Mouse (Mus musculus): Measurements from ENCODE around the gene Wfdc5. TPM values are rescaled to one million over a fixed set of nuclear protein-coding genes. Genes with fewer than 3 reads are reported as not detected.

Gene Wfdc5
- polyA plus RNA-seq (2012; rRNA removed; ENCODE audit: low replicate concordance) = 1.0 TPM in 1 of 2 replicates, not detected in the other

GRCm38 (mm10) chr2:164182692-164183255 is at the start of gene Wfdc5:
Gene Wfdc5 (minus strand): TSS chr2:164182742.

DNA sequence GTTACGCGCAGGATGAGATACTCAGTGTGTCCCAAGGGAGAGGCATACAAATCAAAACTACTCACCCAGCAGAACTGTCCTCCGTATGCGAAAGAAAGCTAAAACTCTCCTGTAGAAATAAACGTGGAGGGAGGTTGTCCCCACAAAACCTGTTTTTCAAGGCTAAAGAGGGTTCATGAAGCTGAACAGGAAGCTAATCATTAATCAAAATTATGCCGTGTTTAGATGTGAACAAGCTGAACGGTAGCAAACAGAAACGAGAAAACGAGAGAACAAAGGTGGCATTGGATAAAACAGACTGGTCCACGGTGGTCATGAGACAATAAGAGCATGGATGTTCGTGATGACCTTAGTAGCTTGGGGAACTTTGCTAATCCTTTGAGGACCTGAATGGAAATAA is 39.0 kb upstream of the Wfdc5 start, which contains the start of gene Wfdc15b:
Wfdc15b (minus strand) TSS at position 139 of the 400 bp plus-strand sequence.

DNA sequence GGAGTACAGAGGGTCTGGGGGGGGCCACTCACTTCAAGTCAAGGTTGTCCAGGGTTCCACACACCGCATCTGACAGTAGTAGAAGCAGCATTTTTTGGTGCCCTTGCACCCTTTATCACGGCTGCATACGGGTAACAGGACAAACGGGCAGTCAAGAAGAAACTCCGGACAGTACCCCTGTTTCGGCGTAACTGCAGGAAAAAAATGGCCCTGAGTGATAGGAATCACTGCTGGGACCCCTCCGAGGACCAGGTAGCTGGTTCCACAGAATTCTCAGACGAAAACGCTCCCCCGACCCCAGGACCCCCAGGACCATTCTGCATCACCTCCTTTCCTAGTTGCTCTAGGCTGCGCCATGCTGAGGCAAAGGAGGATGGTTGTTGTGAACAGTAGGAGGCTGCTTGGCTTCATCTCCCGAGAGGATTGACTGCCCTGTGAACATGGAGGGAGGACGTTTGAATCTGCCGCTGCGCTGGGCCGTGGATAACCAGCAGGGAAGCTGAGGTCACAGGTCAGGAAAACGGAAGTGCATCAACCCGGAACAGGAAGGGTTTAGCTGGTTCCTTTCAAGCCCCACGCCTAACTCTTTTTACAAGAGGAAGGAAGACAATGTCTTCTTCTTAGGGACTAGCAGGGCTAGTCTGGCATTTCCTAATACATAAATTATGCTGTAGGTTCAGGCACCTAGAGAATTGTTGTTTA is 17.2 kb upstream of the Wfdc5 start, which contains the start of gene Wfdc15a:
Wfdc15a (minus strand) TSS at position 505 of the 702 bp plus-strand sequence.

DNA sequence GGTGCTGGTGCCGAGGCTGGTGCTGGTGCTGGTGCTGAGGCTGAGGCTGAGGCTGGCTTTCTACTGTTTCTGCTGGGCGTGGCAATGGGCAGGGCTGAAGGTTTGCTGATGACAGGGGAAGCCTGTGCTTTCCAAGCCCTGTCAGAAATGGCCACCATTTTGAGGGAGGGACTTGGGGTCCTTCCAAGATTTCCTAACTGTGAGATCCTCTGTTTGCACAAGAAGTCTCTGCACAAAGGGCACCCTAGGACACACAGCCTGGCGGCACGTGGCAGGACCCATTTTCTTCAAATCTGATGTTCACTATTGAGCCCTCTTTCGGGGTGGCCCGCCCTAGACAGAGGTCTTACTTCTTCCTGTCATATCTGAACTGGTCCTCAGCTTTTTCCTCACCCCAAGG is 8.0 kb upstream of the Wfdc5 start, which contains the start of gene Wfdc12:
Wfdc12 (minus strand) TSS at position 33 of the 400 bp plus-strand sequence.

GRCm38 (mm10) chr2:164170902-164171301 is 11.6 kb downstream of the Wfdc5 start, which contains the start of gene Kcns1:
Gene Kcns1 (minus strand): TSS chr2:164171113.

Other genes starting within 250 kb of the Wfdc5 start
- 54.2 and 98.4 TPM in 2 replicates for gene Ywhab, start 187.8 kb downstream of the Wfdc5 start, polyA plus RNA-seq (2012; rRNA removed; ENCODE audit: low replicate concordance)
- 1.6 and 1.7 TPM in 2 replicates for gene Pabpc1l, start 157.3 kb downstream of the Wfdc5 start, polyA plus RNA-seq (2012; rRNA removed; ENCODE audit: low replicate concordance)
- gene Stk4, start 112.4 kb downstream of the Wfdc5 start, polyA plus RNA-seq (2012; rRNA removed; ENCODE audit: low replicate concordance) = 21.8 and 26.0 TPM in 2 replicates
- gene Tomm34, start 111.6 kb downstream of the Wfdc5 start, polyA plus RNA-seq (2012; rRNA removed; ENCODE audit: low replicate concordance) = 58.9 and 67.9 TPM in 2 replicates
- 0.20 and 0.43 TPM in 2 replicates for gene Kcns1, start 11.6 kb downstream of the Wfdc5 start, polyA plus RNA-seq (2012; rRNA removed; ENCODE audit: low replicate concordance)
- gene Wfdc12, start 7.9 kb upstream of the Wfdc5 start, polyA plus RNA-seq (2012; rRNA removed; ENCODE audit: low replicate concordance) = 0.50 TPM in 1 of 2 replicates, not detected in the other
- gene Wfdc15a, start 17.4 kb upstream of the Wfdc5 start, polyA plus RNA-seq (2012; rRNA removed; ENCODE audit: low replicate concordance) = not detected in 2 replicates
- not detected in 2 replicates for gene Wfdc15b, start 38.9 kb upstream of the Wfdc5 start, polyA plus RNA-seq (2012; rRNA removed; ENCODE audit: low replicate concordance)
- gene Svs2, start 55.7 kb upstream of the Wfdc5 start, polyA plus RNA-seq (2012; rRNA removed; ENCODE audit: low replicate concordance) = not detected in 2 replicates
- gene Svs3b, start 73.9 kb upstream of the Wfdc5 start, polyA plus RNA-seq (2012; rRNA removed; ENCODE audit: low replicate concordance) = not detected in 2 replicates
- not detected in 2 replicates for gene Svs4, start 95.7 kb upstream of the Wfdc5 start, polyA plus RNA-seq (2012; rRNA removed; ENCODE audit: low replicate concordance)
- not detected in 2 replicates for gene Svs3a, start 106.5 kb upstream of the Wfdc5 start, polyA plus RNA-seq (2012; rRNA removed; ENCODE audit: low replicate concordance)
- not detected in 2 replicates for gene Svs6, start 134.0 kb upstream of the Wfdc5 start, polyA plus RNA-seq (2012; rRNA removed; ENCODE audit: low replicate concordance)
- not detected in 2 replicates for gene Svs5, start 150.0 kb upstream of the Wfdc5 start, polyA plus RNA-seq (2012; rRNA removed; ENCODE audit: low replicate concordance)
- gene Slpi, start 206.4 kb upstream of the Wfdc5 start, polyA plus RNA-seq (2012; rRNA removed; ENCODE audit: low replicate concordance) = 19.6 and 28.7 TPM in 2 replicates
- gene Rbpjl, start 220.4 kb upstream of the Wfdc5 start, polyA plus RNA-seq (2012; rRNA removed; ENCODE audit: low replicate concordance) = 0.03 and 0.05 TPM in 2 replicates
- 2.9 and 6.3 TPM in 2 replicates for gene Matn4, start 222.4 kb upstream of the Wfdc5 start, polyA plus RNA-seq (2012; rRNA removed; ENCODE audit: low replicate concordance)

Measured in mammary gland, adult 2 months (tissue).